Mouse (Mus musculus) lung, adult 2 months (tissue): ENCODE data around the gene Yif1a.

Source experiments
- CTCF ChIP-seq: fragments of 200-500 bp; IDR thresholded peaks from 2 replicates; pipeline ENCODE4 v1.5.1; 2011; ENCODE audit warnings: mild to moderate bottlenecking, low read length, control low read depth; ENCODE audit not compliant: insufficient read depth
- POLR2A ChIP-seq: fragments of 200-500 bp; IDR thresholded peaks from 2 replicates; pipeline ENCODE4 v1.6.1; 2011; ENCODE audit warnings: low read depth, mild to moderate bottlenecking, control low read depth, low read length, borderline replicate concordance; ENCODE audit errors: extremely low read depth

- TF ChIP-seq POLR2A (no peak), CTCF (no peak)
Measured at GRCm38 (mm10) chr19:5051031-5051430, 37.3 kb upstream of the Yif1a start.
